Mouse (Mus musculus) urinary bladder, postnatal 4 days (tissue): Measurements from ENCODE around the gene Nup214.

Experiments
- DNase-seq, 2 experiments: peaks; one replicate each; pipeline ENCODE4 v3.0.0; 2021 to 2022; ENCODE audit warnings: low spot score in 2 of 2

The Nup214 gene

GRCm38 (mm10) chr2:32045375-32045774 lies 71.1 kb downstream of the Nup214 start:
- no peak for DNase-seq

DNA sequence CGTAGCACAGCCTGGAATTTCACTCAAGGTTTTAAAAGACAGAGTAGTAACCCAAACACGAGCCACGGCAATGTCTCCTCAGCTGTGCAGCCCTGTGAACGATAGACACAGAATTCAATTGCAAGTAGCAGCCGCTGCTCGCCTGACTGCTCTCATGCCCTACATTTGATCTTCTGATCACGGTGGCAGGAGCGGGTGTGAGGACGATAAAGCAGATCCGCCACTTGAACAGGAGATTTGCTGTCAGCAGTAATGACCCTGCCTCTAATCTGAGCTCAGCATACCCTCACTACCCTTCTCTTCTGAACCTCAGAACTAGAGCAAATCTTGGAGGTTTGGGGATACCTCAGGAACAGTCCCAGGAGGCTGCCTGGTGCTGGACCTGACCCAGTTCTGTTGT lies 71.8 kb downstream of the Nup214 start:
- no peak for DNase-seq

DNA sequence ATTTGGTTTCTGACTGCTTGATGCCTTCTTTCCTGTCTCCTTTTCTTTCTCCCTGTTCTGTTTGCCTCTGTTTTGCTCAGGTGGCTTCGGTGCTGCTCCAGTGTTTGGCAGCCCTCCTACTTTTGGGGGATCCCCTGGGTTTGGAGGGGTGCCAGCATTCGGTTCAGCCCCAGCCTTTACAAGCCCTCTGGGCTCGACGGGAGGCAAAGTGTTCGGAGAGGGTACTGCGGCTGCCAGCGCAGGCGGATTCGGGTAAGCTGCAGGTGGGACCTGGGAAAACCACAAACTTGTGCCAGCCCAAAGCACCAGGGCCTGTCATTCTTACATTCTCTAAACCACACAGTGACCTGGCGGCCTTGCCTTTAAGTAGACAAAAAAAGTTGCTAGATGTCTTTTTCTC lies 73.1 kb downstream of the Nup214 start:
- no peak for DNase-seq

GRCm38 (mm10) chr2:32051791-32052190 lies 77.6 kb downstream of the Nup214 start:
- DNase-seq, result no peak

DNA sequence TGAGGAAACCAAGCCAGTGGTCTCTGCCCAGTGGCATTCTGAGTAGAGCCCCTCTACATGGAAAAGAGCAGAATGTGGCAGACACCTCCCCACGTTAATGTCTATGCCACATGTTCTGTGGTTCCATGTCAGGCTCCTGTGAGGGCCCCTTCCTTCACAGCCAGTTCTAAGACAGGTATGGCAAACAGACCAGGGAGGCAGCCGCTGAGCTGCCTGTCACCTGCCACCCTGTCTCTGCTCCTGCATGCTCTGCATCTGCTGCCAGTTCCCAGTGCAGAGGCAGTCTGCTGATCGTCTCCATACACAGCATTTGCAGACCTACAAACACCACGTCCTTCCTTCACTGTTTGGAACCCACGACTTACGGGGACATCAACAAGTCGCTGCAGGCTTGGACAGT lies 78.2 kb downstream of the Nup214 start:
- no peak for DNase-seq

- no peak for DNase-seq
These were observed 81.2 kb downstream of the Nup214 start for GRCm38 (mm10) chr2:32055357-32055965.

DNA sequence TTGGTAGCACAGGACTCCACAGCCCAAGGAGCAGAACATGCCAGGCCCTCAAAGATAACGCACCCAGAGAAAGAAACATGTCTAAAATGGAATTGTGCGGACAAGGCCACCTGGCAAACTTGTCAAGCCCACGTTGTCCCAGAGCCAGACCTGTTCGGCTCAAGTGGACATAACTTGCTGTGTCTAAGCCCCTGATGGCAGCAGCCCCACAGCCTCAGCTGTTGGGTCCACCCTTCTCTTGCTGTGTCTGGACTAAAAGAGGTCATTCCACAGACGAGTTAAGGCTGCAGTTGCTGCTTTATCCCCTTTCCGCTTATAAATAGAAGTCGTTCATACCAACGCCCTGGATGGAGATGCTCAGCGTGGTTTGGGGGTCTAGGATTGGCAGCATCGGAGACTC lies 82.3 kb downstream of the Nup214 start:
- no peak for DNase-seq

- DNase-seq, result no peak
These were observed 83.1 kb downstream of the Nup214 start for GRCm38 (mm10) chr2:32057360-32057759.

GRCm38 (mm10) chr2:32057794-32058193 lies 83.6 kb downstream of the Nup214 start:
- no peak for DNase-seq

- DNase-seq, result no peak
These were observed 84.0 kb downstream of the Nup214 start for GRCm38 (mm10) chr2:32058241-32058640.

- DNase-seq, result no peak
These were observed 84.5 kb downstream of the Nup214 start for GRCm38 (mm10) chr2:32058716-32059115.

DNA sequence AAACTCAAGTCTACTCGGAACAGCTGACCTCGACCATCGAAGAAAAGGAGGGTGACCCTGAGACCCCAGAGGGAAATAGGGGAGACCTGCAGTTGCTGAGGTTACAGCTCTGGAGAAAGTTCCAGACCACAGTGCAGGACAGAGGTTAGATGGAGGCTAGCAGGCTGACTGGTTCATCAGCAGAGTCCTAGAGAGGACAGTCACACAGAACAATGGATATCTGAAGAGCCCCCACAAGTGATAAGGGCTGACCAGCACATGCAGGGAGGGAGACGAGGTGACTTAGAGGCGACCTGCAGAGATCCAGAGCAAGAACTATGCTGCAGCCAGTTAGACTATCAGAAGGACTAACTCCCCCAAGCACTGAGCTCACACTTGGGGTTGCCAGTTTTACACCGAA lies 85.4 kb downstream of the Nup214 start:
- DNase-seq, result no peak

- DNase-seq, result no peak
These were observed 86.1 kb downstream of the Nup214 start for GRCm38 (mm10) chr2:32060228-32060805.

DNA sequence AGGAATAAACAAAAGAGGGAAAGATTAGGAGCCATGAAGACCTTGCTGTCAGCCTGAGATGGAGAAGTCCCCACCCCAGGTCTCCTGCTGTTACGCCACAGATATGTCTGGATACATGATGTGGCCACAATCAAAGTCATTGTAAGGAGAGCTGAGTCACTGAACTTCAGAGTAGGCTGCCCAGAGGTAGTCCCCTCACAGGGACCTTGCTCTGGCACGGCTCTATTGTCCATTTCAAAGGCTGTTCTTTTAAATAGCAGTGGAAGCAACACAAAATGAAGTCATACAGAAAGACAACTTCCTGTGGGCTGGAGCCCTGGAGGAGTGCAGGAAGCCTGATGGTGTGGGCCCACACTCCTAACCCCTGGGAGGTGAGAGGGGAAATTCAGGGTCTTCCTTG lies 87.0 kb downstream of the Nup214 start:
- no peak for DNase-seq

GRCm38 (mm10) chr2:32061722-32062505 lies 87.7 kb downstream of the Nup214 start:
- no peak for DNase-seq

GRCm38 (mm10) chr2:32062626-32063410 lies 88.6 kb downstream of the Nup214 start:
- DNase-seq, result no peak

DNA sequence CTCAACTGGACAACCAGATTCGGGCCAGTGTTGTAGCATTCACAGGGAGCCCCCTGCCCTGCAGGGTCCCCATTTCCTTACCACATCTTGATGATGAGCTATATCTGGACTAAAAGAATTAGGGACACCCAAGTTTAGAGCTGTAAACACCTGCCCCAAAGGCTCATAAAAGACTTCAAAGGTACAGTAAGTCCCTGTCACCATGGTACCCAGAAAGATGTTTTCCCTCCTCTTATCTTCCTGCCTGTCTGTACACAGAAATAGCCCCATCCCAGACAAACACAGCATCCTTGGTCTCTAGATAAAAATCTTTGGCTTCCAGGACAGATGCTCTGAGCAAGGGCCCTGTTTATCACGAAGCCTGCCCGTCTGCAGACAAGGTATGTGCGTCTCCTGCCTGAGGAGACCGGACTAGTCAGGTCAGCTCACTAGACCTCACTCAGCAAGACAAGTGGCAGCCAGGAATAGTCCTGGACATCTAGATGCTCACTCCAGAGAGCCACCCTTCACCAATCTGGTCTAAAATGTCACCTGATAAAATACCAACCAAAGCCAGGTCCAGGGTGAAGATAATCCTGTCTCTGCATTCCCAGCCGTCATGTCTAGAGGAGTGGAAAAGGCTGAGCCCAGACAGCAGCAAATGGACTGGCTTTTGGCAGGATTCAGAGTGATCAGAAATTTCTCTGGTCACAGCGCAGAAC lies 89.4 kb downstream of the Nup214 start:
- no peak for DNase-seq

- no peak for DNase-seq
These were observed 90.7 kb downstream of the Nup214 start for GRCm38 (mm10) chr2:32064913-32065312.

DNA sequence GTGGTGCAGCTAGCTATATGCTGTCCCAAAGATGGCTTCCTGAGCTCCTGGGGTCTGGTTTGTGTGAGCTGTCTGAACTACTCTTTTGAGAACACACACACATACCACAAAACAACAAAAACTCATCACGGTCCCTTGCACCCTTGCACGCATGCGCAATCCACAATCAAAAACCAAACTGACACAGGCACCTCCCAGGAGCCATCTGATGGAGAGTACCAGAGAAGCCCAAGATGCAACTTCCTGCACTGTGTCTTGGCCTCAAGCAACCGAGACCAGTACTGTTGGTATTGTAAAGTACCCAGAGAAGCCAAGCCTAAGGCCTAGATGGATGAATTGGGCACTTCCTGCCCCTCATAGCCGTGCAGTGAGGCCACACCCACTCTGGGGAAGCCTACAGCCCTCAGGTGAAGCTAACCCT lies 91.1 kb downstream of the Nup214 start:
- DNase-seq, result no peak

DNA sequence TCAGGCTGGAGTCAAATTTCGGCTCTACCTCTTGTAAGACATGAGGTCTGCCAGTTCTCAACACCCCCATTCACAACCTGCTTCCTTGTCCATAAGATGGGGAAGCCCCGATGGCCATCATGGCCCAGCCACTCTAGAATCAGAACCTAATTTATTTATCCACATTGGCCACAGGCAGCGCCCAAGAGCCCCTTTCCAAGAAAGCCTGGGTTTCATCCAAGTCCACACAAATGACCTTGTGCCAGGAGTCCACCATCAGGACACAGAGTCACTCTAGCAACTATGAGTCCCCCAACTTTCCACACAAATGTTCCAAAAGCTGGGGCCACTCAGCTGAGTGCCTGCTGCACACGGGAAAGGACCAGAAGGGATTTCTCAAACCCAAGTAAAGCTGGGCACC lies 91.8 kb downstream of the Nup214 start:
- no peak for DNase-seq

DNA sequence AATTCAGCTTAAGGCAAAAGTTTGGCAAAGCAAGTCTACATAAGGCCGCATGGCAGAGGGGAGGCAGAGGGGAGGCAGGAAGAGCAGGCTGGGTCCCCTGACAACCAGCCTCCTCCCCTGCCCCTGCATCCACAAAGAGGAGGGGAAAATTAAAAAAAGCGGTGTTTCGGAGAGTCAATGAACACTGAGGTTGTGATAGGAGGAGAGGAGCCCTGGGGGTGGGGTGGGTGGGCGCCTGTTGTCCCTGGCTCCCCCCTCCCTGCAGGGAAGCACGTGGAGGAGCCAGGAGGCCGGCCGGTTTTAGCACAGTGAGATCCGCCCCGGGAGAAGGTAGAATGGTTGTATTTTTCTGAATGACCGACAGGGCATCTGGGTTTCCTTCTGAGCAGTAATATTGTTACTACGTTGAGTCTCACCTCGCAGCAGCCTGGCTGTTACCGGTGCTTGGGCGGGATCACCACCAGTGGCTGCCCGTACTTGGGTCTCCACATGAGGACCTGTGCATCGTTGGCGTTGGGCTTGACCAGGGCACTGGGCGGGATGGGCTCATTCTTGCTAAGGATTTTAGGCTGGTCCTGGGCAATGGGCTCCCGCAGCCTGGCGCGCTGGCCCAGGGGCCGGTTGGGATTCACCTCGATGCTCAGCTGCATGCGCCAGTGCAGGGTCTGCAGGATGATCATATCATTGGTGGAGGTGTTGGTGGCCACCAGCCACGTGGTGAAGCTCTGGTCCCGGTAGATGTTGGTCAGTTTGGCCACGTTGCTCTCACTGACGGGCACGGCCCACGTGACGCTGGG lies 94.8 kb downstream of the Nup214 start:
- DNase-seq, result no peak
